Mouse (Mus musculus) right cerebral cortex, adult 2 months (tissue): ENCODE results near the gene Arhgef3.
"Not testable (repeated sequence)": the region's sequence is repeated elsewhere in the genome, so short reads cannot be mapped to it uniquely, and the experiment has no call there.

Source experiments
- DNase-seq, 2 experiments: peaks; one replicate each; pipeline ENCODE4 v3.0.0; 2021 to 2022; ENCODE audit warnings: low spot score in 2 of 2

The Arhgef3 gene

DNA sequence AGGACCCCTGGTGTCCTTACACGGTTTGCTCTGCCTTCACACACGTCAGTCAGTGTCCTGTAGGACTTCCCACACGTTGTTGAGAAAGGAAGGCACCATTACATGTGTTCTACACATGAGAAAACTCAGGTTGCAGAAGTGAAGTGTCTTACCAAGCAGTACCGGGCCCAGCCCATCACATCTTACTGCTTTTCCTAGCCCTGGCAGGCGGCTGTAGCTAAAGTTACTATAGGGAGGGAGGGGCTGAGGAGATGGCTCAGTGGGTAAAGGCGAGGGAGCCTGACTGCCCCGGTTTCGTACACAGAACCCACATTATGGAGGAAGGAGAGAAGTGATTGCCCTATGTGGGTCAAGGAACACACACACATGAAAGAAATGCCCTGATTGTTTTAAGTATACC lies 116.8 kb downstream of the Arhgef3 start:
- no peak for DNase-seq

DNA sequence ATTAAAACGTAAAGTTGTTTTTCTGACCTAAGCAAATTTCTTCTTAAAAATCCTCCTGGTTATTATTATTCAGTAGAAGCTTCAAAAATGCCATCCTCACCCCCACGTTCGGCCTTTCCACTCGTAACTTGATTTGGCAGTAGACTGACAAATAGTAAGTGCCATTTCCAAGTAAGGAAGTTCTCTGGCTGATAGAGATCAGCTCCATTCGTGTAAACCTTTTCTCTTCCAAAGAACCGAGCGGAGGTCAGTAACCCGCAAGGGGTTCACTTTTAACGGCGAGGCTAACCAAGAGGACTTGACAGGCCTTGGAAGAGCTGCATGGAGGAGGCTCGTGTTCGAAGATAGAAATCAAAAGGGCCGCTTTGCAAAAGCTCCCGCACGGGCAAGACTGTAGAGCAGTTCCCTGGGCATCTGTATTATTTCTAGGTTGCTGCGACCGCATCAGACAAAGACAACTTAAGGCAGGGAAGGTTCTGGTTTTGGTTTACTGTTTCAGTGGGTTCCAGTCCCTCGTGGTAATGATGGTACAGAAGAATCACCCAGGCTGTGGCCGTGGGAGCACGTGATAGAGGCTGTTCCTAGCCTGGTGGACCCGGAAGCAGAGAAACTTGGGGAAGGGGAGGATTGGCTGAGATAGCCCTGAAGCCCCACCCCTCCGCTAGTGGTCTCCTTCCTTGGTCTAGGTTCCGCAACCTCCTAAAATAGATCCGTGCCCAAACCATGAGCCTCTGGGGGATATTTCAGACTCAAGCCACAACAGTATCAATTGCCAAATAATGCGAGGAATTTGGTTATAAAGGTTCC lies 117.5 kb downstream of the Arhgef3 start:
- DNase-seq: no peak

DNA sequence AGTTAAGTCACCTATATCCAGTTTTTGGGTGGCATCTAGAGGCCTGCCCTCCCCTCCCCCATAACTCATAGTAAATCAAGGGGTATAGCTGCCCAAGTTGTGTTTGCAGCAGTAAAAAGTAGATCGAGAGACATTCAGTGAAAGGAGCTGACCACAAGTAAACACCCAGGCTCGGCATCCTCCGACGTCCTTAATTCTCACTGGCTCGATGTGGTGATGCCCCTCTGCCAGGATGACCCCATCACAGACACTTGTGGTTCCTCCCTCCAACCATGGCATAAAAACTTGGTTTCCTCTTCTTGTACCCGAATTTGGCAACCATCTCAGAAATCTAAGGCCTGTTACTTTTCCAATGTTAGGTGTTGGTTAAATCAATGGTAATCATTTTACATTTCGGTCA lies 118.4 kb downstream of the Arhgef3 start:
- no peak for DNase-seq

DNA sequence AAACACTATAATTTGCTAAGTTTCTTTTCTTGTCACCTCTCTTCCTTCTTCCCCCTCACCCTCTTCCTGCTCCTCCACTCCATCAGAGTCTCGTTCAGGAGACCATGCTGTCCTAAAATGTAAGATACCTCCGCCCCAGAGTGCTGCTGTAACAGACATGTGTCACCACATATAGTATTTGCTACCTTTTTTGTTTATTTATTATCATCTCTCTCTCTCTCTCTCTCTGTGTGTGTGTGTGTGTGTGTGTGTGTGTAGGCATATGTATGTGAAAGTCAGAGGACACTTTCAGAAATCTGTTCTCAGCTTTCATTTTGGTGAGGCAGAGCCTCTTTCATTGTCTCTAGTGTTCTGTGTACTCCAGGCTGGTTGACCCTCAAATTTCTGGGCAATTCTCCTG lies 119.0 kb downstream of the Arhgef3 start:
- DNase-seq: no peak

DNA sequence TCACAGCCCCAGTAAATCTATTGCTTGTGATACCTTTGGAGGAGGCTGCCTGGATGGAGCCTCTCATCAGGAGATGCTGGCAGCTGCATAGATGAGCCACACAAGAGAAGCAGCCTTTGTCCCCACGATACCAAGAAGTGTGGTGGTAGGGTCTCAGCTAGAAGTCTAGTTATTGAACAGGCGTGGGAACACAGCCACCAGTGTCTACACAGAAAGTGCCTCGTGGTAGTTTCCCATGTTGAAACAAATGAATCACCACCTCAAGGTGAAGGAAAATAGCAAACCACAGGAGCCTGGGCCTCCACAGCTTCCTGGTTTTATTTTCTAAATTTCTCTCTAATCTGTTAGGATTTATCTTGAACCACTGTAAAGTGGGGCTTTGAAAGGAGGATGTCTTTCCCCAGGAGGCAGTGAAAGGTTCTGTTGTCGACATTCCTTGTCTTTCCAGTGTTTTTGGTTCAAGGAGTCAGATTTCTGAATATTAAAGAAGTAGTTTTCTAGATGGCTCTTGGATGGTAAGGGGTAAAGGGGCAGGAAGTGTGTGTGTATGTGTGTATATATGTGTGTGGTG lies 119.7 kb downstream of the Arhgef3 start:
- DNase-seq: no peak

DNA sequence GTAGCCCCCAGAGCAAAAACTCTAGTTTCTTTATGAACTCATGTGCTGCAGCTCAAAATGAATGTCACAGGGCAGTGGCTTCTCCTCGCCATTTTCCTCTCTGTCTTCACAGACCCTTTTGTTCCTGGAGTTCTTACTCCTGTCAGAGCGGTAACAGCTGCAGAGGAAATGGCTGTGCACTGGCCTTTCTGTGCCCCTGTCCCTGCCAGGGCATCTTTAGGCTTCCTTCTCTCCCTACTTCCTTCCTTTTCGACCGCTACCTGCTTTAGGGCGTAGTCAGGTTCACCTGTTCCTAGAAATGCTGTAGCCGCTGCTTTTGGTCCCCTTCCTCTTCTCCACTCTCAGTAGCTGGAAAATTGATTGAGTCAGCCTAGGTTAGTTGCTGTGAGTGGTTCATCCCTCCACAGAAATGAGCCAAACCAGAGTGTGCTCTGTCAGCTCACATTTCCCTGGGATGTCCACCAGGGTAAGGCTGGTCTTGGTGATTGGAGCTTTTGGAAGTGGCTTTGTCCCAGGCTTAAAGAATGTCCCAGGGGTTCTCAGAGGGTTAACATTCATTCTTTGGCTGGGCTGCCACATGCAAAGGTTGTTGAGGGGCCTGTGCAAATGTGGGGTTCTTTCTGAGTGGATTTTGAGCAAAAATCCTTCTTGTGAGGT lies 121.3 kb downstream of the Arhgef3 start:
- DNase-seq: no peak

DNA sequence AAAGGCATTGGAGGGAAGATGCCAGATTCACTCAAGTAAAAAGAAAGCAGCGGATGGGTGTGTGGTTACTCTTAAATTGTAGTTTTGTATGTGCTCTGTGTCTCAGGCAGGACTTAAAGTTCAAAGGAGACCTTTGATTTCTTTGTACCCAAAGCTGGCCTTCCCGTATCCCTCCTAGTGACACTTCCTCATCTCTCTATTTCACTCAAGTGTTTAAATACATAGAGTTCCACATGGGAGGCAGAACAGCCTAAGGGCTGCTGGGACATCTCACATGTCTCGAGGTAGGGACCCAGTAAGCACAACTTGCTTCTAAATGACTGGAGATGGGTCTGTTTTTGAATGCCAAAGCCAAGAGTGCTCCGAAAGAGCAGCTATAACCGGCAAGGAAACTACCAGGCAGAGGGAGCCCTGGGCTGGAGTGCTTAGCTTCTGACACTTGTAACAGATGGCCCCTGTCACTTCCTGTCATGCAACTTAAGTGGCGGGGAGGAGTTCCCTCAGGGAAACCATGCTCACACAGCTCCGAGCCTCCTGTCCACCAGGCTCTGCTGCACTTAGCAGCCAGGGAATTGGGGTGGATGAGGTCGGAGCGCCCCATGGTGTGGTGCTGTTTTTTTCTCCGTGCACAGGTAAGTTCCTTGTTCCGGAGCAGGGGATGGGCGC lies 123.0 kb downstream of the Arhgef3 start:
- no peak for DNase-seq

DNA sequence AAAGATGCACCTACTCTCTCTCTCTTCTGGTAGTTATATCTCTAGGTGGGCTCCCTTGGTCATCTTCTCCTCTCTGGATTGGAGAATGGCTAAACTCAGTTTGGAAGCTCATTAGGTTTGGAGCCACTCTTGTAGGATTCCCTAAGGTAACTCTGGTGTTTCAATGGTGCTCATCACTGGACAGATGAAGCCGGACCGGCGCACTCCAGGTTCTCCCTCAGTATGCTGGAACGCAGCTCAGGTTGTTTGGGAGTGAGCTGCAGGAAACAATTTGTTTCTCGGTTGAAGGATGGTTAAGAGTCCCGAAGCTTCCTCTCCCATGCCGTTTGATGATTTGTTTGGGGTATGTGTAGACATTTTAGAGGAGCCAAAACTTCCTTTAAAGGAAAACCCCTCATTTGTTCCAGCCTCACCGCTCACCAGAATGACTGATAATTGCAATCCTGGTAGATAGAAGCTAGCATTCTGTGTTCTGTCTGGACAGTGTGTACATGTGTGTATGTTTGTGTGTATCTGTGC lies 124.0 kb downstream of the Arhgef3 start:
- no peak for DNase-seq

DNA sequence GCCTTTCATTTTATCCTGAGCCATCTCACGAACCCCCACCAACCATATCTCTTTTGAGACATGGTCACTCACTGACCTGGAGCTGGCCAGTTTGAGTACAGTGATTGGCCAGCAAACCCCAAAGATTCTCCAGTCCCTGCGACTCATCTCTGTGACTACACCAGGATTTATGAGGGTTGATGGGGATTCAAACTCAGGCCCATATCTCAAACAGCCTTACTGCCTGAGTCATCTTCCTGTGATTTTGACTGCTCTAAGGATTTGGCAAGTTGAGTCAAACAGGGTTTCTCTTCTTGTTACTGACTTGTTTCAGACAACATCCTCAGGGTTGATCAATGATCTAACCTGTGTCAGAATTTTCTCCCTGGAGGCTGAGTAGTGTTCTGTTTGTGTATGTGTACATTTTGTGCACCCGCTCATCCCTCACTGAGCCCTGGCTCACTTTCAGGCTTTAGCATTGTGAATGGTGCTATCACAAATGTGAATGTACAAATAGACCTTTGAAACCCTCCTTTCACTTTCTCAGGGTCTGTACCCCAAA lies 124.9 kb downstream of the Arhgef3 start:
- no peak for DNase-seq

DNA sequence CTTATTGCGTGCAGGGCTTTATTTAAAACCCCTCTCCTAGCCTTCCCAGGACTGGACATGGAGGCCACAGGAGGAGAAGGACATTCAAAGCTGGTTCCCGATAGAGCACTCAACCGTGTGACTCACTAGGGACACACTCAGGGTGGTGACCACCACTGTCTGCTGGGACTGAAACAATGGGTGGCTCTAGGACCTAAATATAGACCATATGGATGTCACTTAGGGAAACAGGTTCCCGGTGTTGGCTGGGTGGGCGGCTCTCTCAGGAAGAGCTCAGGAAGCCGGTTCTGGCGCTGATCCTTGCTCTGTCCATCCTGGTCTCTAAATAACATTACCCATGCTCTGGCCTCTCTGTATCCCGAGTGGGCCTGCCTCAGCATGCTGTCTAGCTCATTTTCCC lies 127.6 kb downstream of the Arhgef3 start:
- DNase-seq: no peak

DNA sequence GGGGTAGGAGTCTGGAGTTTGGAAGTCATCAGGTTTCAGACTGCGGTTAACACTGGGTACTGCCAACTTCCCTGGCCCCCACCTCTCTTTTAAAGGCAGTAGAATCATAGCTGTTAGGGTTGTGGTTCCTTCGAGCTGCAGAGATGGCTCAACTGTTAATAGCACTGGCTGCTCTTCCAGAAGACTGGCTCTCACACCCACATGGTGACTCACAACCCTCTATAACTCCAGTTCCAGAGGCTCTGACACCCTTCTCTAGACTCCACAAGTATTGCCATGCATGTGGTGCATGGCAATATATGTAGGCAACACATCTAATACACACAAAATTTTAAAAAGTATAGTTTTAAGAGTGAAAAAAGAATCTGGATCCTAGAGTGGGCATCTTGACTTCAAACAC lies 128.1 kb downstream of the Arhgef3 start:
- DNase-seq: peak in 1 of 2 experiments; percentile 17

DNA sequence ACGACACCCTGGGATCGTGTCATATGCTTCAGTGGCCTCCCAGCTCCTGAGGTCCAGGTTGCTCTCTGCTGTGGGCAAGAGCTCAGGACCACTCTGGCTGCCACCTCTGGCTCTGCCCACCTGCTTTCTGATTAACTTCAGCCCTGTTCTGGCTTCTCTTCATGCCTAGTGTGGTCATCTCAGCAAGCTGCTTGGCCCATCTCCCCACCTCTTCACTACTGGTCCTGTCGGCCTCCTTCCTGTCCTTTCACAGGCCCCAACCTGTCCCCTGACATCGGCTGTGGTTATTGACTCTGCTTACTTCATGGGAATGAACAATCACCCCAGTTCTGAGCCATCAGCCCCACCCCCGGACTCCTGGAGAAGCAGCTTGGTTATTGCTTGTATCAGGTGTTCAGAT lies 128.9 kb downstream of the Arhgef3 start:
- DNase-seq: no peak

DNA sequence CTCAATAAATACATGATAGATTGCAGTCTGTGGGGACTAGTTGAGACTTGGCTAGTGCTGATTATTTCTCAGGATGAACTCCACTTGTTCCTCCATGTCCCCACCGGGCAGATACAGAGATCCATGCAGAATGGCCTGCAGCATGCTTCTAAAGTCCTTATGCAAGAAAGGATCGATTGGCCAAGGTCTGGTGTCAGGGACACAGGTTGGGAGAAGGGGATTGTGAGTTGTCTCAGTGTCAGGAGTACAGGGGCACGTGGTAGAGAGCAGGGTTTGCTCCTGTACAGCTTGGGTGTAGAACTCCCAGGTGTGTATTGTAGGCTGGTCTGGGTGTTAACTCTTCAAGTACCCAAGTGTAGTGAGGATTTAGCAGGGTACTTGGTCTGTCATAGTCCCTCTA lies 130.2 kb downstream of the Arhgef3 start:
- no peak for DNase-seq

DNA sequence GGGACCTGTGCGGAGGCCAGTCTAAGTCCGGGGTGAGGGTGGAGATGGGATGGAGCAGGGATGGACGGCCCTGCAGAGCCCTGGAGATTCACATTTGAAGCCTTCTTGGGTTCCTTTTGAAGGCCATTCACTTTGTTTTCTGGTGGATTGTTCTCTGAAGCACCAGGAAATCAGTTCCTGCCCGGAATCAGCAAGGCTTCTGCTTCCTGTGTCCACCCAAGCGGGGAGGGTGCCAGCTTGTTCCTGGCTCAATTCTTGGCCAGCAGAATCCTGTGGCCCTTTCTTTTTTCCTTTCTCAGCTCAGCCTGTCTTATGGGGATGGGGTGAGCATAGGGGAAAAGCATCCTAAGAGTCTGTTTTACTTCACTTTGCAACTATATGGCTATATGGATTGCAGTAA lies 131.7 kb downstream of the Arhgef3 start:
- DNase-seq: no peak

DNA sequence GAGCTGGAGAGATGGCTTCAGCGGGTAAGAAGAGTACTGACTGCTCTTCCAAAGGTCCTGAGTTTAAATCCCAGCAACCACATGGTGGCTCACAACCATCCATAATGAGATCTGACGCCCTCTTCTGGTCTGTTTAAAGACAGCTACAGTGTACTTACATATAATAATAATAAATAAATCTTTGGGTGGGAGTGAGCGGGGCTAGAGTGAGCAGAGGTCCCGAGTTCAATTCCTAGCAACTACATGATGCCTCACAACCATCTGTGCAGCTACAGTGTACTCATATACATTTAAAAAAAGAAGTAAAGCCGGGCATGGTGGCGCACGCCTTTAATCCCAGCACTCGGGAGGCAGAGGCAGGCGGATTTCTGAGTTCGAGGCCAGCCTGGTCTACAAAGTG lies 132.2 kb downstream of the Arhgef3 start:
- DNase-seq: not testable (repeated sequence)

DNA sequence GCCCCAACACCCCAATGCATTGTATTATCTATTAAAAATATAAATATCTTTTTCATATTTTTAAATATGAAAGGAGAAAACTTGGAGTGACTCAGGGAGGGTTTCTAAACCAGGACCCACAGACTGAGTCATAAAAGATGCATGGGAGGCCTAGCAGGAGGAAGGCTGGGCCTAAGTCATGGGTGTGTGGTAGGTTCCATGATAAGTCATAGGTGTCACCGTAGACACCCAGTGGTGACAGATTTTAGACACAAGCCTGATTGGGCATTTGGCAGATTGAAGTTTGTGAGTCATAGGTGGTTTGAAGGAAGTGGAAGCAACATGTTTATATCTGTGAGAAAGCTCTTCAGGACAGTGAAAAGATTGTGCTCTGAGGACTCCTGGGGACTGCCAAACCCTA lies 134.4 kb downstream of the Arhgef3 start:
- no peak for DNase-seq

DNA sequence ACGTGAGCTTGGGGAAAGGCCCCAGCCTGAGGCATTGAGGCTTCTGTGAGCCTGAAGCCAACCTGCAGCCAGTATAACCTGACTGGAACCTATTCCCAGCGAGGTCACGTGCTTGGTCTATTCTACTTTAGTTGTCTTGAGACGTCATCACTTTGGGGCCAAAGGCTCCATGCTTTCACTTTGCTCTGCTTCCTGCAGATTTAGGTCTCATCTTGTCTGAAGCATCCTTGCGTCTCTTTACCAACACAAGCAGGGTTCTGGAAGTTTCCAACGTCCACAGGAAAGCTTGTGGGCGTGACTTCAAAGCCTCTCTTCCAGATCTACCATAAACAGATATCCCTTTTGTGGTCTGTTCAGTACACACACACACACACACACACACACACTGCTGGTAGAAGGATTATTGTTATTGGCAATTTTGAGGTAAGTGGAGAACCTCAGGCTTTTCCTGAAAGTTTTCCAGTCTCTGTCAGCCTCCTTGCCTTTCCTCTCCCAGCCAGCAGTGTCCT lies 135.6 kb downstream of the Arhgef3 start:
- DNase-seq: no peak

DNA sequence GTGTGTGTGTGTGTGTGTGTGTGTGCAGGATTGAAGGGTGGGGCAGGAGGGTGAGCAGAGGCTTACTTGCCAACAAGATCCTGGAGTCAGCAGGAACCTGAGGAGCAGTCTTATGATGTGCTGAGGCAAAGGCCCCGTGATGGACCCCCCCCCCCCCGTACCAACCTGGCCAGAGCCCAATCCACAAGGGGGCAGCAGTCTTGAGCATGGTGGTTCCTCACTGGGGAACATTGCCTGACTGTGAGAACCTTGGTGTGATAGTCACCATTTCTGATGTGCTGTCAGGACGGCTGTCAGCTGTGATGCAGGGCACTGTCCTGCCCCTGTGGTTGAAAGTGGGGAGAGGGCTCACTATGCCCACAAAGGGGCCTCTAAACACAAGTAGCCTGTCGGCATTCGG lies 138.7 kb downstream of the Arhgef3 start:
- no peak for DNase-seq

DNA sequence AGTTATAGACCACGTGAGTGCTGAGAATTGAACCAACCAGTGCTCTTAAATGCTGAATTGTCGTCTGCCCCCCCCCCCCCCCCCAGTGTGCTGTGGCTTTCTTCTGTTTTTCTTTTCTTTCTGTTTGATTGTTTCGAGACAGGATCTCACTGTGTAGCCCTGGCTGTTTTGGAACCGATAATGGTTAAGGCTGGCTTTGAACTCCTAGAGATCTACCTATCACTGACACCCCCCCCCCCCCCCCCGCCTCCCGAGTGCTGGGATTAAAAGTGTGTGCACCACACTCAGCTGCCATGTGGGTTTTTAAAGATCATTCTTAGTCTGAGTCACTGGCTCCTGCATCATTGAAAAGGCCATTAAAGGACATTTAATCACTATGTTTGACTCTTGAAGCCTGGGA lies 147.7 kb downstream of the Arhgef3 start:
- DNase-seq: no peak

DNA sequence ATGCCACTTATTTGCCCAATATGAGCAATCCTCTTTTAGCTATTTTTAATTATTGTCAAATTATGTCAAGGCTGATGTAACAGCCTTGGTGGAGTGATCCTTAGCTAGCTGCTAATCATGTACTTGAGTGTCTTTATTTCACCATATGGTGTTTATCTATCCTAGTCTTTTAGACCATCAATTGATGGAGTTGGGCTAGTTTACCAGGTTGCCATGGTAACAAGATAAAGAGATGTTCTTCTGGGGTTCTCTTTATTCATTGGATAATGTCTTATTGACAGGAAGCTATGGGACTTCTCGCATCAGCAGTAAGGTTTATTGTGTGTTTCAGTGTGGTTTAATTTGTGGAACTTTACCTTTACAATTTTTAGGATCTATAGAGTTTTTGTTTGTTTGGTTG lies 151.9 kb downstream of the Arhgef3 start:
- no peak for DNase-seq

DNA sequence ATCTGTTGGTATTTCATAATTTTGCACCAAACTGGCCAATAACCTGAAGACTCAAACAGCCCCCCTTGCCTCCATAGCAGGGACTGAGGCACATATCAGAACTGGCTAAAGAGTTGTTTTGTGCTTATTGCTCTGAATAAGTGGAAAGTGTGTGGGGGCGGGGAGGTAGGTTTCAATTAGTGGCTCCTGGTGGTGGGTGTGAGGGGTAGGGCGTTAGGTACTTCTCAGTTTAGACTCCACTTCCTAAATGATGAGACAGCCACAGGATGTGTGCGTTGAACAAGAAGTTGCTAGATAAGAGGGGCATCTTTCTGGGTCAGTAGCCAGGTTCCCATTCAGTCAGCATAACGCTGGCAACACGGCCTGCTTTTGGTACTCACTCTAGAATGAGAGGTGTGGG lies 153.4 kb downstream of the Arhgef3 start:
- DNase-seq: no peak
